Mouse (Mus musculus) cerebellum, adult 9-11 months (tissue): ENCODE measurements at regions not wholly inside any gene's neighbourhood (a gene's known extent, or its start where the extent isn't known, plus 50 kb on each side); places are given as distances from the start of the nearest gene placed in this dataset.

Experiments
- DNase-seq: peaks from one replicate; pipeline ENCODE4 v3.0.0; 2022

GRCm38 (mm10) chr10:92333869-92334268, 388.4 kb downstream of the Nedd1 start:
- DNase-seq: no peak

GRCm38 (mm10) chr10:92333042-92333774, 389.0 kb downstream of the Nedd1 start:
- no peak for DNase-seq

- DNase-seq: no peak
Observed at GRCm38 (mm10) chr10:92330150-92330549, 392.1 kb downstream of the Nedd1 start.

GRCm38 (mm10) chr10:92329661-92330060, 392.6 kb downstream of the Nedd1 start:
- DNase-seq: no peak

GRCm38 (mm10) chr10:92325284-92325989, 396.8 kb downstream of the Nedd1 start:
- no peak for DNase-seq

- no peak for DNase-seq
Observed at GRCm38 (mm10) chr10:92314606-92315005, 407.6 kb downstream of the Nedd1 start.

- no peak for DNase-seq
Observed at GRCm38 (mm10) chr10:92312278-92312677, 409.9 kb downstream of the Nedd1 start.

- DNase-seq: no peak
Observed at GRCm38 (mm10) chr10:92308643-92309042, 413.6 kb downstream of the Nedd1 start.

GRCm38 (mm10) chr10:92307861-92308260, 414.4 kb downstream of the Nedd1 start:
- DNase-seq: no peak

- DNase-seq: no peak
Observed at GRCm38 (mm10) chr10:92298693-92299092, 423.5 kb downstream of the Nedd1 start.

GRCm38 (mm10) chr10:92296837-92297236, 425.4 kb downstream of the Nedd1 start:
- no peak for DNase-seq

- DNase-seq: no peak
Observed at GRCm38 (mm10) chr10:92296303-92296702, 425.9 kb downstream of the Nedd1 start.

- DNase-seq: no peak
Observed at GRCm38 (mm10) chr10:92293261-92293660, 429.0 kb downstream of the Nedd1 start.

GRCm38 (mm10) chr10:92289230-92289629, 433.0 kb downstream of the Nedd1 start:
- no peak for DNase-seq

- DNase-seq: no peak
Observed at GRCm38 (mm10) chr10:92284231-92284630, 438.0 kb downstream of the Nedd1 start.

- DNase-seq: no peak
Observed at GRCm38 (mm10) chr10:92277981-92278380, 444.2 kb downstream of the Nedd1 start.

GRCm38 (mm10) chr10:92257815-92258214, 464.4 kb downstream of the Nedd1 start:
- no peak for DNase-seq

- DNase-seq: peak; percentile 3
Observed at GRCm38 (mm10) chr10:92248648-92249047, 473.6 kb downstream of the Nedd1 start.

GRCm38 (mm10) chr10:92247449-92247805, 474.8 kb downstream of the Nedd1 start:
- DNase-seq: no peak

GRCm38 (mm10) chr10:92246785-92247448, 475.3 kb downstream of the Nedd1 start:
- no peak for DNase-seq

- peak; percentile 11 for DNase-seq
Observed at GRCm38 (mm10) chr10:92242714-92243440, 479.3 kb downstream of the Nedd1 start.

GRCm38 (mm10) chr10:92237881-92238280, 484.3 kb downstream of the Nedd1 start:
- no peak for DNase-seq

GRCm38 (mm10) chr10:92232081-92232480, 490.1 kb downstream of the Nedd1 start:
- DNase-seq: no peak
